Mouse (Mus musculus) kidney, embryonic 14.5 days (tissue): ENCODE measurements at regions not wholly inside any gene's neighbourhood (a gene's known extent, or its start where the extent isn't known, plus 50 kb on each side); places are given as distances from the start of the nearest gene placed in this dataset.

Experiments
- ATAC-seq: fragments of 200-750 bp; cut with Nextera tagmentation; 2 replicates; pipeline ENCODE4 v1.8.0; 2017; ENCODE audit warnings: moderate number of reproducible peaks, mild to moderate bottlenecking, moderate TSS enrichment, moderate library complexity; ENCODE audit not compliant: low FRiP score, low TSS enrichment
- H3K27ac ChIP-seq: fragments of 300-500 bp; sonication (generic); 2 replicates; pipeline ENCODE4 v1.5.1; 2014; ENCODE audit warnings: low read depth, mild to moderate bottlenecking, low read length, moderate library complexity, mixed read lengths
- H3K27me3 ChIP-seq: fragments of 300-500 bp; sonication (generic); 2 replicates; pipeline ENCODE4 v1.6.1; 2014; ENCODE audit warnings: mild to moderate bottlenecking, low read length; ENCODE audit not compliant: control insufficient read depth, insufficient read depth
- H3K36me3 ChIP-seq: fragments of 300-500 bp; sonication (generic); 2 replicates; pipeline ENCODE4 v1.6.1; 2014; ENCODE audit warnings: low read length, mixed read lengths; ENCODE audit not compliant: control insufficient read depth, insufficient read depth
- H3K4me1 ChIP-seq: fragments of 300-500 bp; sonication (generic); 2 replicates; pipeline ENCODE4 v1.6.1; 2014; ENCODE audit warnings: low read length, mixed read lengths; ENCODE audit not compliant: control insufficient read depth, insufficient read depth
- H3K4me2 ChIP-seq: fragments of 300-500 bp; sonication (generic); replicated peaks from 2 replicates; pipeline ENCODE4 v1.6.1; 2014; ENCODE audit warnings: low read depth, mild to moderate bottlenecking, low read length
- H3K4me3 ChIP-seq: fragments of 300-500 bp; sonication (generic); 2 replicates; pipeline ENCODE4 v1.5.1; 2014; ENCODE audit warnings: mild to moderate bottlenecking, low read length
- H3K9ac ChIP-seq: fragments of 300-500 bp; sonication (generic); 2 replicates; pipeline ENCODE4 v1.6.1; 2014; ENCODE audit warnings: low read depth, mild to moderate bottlenecking, low read length, moderate library complexity
- H3K9me3 ChIP-seq: fragments of 300-500 bp; sonication (generic); 2 replicates; pipeline ENCODE4 v1.6.1; 2016; ENCODE audit warnings: low read length; ENCODE audit not compliant: control insufficient read depth
- WGBS: fragments of 180-500 bp; shearing (Covaris S2); extraction: QIAGEN DNeasy Blood & Tissue Kit; methylation state at CpG from one replicate; pipeline ENCODE4 v1.1.7; 2014; 5-methylcytosine and 5-hydroxymethylcytosine counted together

DNA sequence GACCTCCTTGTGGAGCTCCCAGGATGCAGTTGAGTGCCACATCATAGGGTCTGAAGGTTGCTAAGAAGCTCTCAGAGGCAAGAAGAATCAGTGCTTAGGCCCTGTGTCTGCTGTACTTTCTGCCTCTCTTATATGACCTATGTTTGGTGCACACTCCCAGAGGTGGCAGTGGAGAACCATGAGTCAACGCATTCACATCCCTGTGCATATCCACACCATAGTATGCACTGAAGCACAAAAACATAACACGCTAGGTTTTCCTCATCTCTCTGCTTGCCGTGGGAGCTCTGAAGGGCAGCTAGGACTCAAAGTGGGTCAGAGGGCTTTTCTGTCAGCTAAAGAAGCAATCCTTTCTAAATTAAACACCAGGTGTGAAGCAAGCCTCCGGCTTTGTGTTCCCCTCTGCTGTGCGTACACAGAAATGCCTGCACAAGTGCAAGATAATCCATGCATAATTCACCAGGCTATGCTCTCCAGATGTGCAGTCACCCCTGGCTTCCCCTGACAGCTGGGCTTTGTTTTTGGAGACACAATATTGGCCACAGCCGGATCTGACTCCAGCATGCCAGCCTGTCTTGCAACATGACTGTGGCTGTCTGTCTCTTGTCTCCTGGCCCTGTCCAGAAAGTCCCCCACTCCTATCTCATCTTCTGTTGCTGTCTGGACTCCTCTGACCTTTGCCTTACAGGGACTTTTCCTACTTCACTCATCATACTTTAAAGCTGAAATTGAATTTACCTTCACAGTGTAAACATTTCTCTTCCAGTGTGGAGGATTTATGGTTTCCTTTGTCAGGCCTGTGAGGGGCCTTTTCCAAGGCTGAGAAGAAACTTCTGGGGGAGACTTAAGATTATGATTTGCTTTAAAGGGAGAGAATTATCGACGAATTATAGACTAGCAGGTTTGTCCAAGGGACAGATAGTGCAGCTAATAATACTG is 405.1 kb upstream of the Mctp2 start:
- H3K27ac ChIP-seq: no peak overlapping the region
- no peak overlapping the region for H3K4me2 ChIP-seq
- H3K4me3 ChIP-seq: no peak overlapping the region
- H3K9me3 ChIP-seq: no peaks in the 10 kb centered on the region
- no peaks in the 10 kb centered on the region for H3K27me3 ChIP-seq
- peak; percentile 68; the same call in 1 of the 2 replicates for ATAC-seq
- H3K36me3 ChIP-seq: no peaks in the 10 kb centered on the region
- peaks cover 12% of the 10 kb centered on the region for H3K4me1 ChIP-seq
- WGBS: 35% methylated on average over 8 of the region's 8 CpGs
- no peak overlapping the region for H3K9ac ChIP-seq

GRCm38 (mm10) chr7:72715401-72715800 is 409.0 kb upstream of the Mctp2 start:
- peaks cover 12% of the 10 kb centered on the region for H3K4me1 ChIP-seq
- no peak overlapping the region for H3K9ac ChIP-seq
- no peaks in the 10 kb centered on the region for H3K27me3 ChIP-seq
- ATAC-seq: no peak
- no peaks in the 10 kb centered on the region for H3K9me3 ChIP-seq
- H3K4me3 ChIP-seq: no peak overlapping the region
- 69% methylated on average over 5 of the region's 5 CpGs for WGBS
- H3K4me2 ChIP-seq: no peak overlapping the region
- H3K27ac ChIP-seq: no peak overlapping the region
- no peaks in the 10 kb centered on the region for H3K36me3 ChIP-seq

DNA sequence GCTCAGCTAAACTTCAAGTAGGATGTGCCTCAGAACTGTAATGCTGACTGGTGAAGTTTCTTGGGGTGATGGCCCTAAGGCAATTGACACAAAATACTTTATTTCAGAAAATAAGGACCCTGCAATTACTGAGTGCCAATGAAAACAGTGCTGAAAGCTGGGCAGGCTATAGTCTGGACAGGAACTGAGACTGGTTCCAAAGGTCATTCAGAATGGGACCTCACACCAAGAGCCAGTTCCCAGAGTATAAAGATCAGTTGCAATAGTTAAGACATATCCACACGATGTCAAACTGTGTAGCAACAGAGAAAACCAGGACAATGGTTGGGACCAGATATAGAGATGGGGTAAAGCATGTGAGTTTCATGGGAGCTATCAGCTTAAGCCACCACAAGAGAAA is 409.6 kb upstream of the Mctp2 start:
- 70% methylated on average over 1 of the region's 1 CpGs for WGBS
- Histone ChIP-seq H3K9me3 (no peaks in the 10 kb centered on the region), H3K27ac (no peak overlapping the region), H3K4me3 (no peak overlapping the region), H3K4me2 (no peak overlapping the region), H3K4me1 (peaks cover 12% of the 10 kb centered on the region), H3K27me3 (no peaks in the 10 kb centered on the region), H3K9ac (no peak overlapping the region), H3K36me3 (no peaks in the 10 kb centered on the region)
- no peak for ATAC-seq

GRCm38 (mm10) chr7:72726214-72726854 is 419.9 kb upstream of the Mctp2 start:
- no peaks in the 10 kb centered on the region for H3K36me3 ChIP-seq
- H3K27me3 ChIP-seq: no peaks in the 10 kb centered on the region
- WGBS: 72% methylated on average over 9 of the region's 9 CpGs
- H3K4me2 ChIP-seq: no peak overlapping the region
- H3K9ac ChIP-seq: no peak overlapping the region
- H3K27ac ChIP-seq: no peak overlapping the region
- H3K9me3 ChIP-seq: no peaks in the 10 kb centered on the region
- no peaks in the 10 kb centered on the region for H3K4me1 ChIP-seq
- H3K4me3 ChIP-seq: no peak overlapping the region
- ATAC-seq: no peak

GRCm38 (mm10) chr7:72737792-72738191 is 431.4 kb upstream of the Mctp2 start:
- Histone ChIP-seq H3K4me2 (no peak overlapping the region), H3K9me3 (no peaks in the 10 kb centered on the region), H3K4me1 (0 out of 2 replicates have a peak, but pooled peaks cover 4% of the 10 kb centered on the region), H3K27me3 (no peaks in the 10 kb centered on the region), H3K27ac (no peak overlapping the region), H3K36me3 (no peaks in the 10 kb centered on the region), H3K4me3 (no peak overlapping the region), H3K9ac (no peak overlapping the region)
- ATAC-seq: no peak
- WGBS: 69% methylated on average over 8 of the region's 8 CpGs

DNA sequence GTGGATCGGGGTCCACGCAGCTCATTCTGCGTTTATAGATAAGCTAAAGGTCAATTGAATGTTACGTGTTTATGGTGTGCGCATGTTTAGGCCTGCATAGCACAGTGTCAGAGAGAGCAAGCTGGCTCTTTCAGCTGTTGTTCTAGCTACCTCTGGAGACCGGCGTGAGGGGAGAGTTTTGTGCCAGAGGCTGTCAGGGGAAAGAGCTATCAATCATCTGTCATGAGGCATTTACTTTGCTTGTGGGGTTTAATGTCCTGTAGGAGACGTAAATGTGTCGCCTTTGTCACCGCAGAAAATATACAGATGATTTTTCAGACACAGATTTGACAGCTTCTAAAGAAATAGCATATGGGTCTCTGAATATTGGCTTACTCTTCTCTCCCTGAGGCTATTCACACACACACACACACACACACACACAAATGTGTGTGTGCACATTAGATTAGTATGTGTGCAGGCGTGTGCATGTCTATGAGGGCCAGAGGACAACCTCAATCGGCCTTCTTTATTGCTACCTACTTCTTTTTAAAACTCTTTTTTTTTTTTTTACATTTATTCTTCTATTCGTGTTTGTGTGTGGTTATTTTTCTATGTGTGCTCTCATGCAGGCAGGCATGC is 432.0 kb upstream of the Mctp2 start:
- Histone ChIP-seq H3K9me3 (no peaks in the 10 kb centered on the region), H3K36me3 (no peaks in the 10 kb centered on the region), H3K27ac (no peak overlapping the region), H3K9ac (no peak overlapping the region), H3K4me3 (no peak overlapping the region), H3K4me2 (no peak overlapping the region), H3K27me3 (no peaks in the 10 kb centered on the region), H3K4me1 (0 out of 2 replicates have a peak, but pooled peaks cover 4% of the 10 kb centered on the region)
- peak; percentile 46; the same call in 1 of the 2 replicates for ATAC-seq
- 44% methylated on average over 13 of the region's 13 CpGs for WGBS

- no peak overlapping the region for H3K4me3 ChIP-seq
- H3K27ac ChIP-seq: no peak overlapping the region
- H3K9ac ChIP-seq: no peak overlapping the region
- no peak overlapping the region for H3K4me2 ChIP-seq
- H3K36me3 ChIP-seq: no peaks in the 10 kb centered on the region
- ATAC-seq: no peak
- H3K9me3 ChIP-seq: no peaks in the 10 kb centered on the region
- H3K27me3 ChIP-seq: no peaks in the 10 kb centered on the region
- 85% methylated on average over 2 of the region's 2 CpGs for WGBS
- 0 out of 2 replicates have a peak, but pooled peaks cover 4% of the 10 kb centered on the region for H3K4me1 ChIP-seq
Observed at GRCm38 (mm10) chr7:72742376-72742775, 436.0 kb upstream of the Mctp2 start.

- ATAC-seq: peak; percentile 93
Observed at GRCm38 (mm10) chr7:72751501-72751917, 445.1 kb upstream of the Mctp2 start.

More at GRCm38 (mm10) chr7:72751501-72751917, 445.1 kb upstream of the Mctp2 start:
- Histone ChIP-seq H3K4me2 (no peak overlapping the region), H3K4me1 (0 out of 2 replicates have a peak, but pooled peaks cover 3% of the 10 kb centered on the region), H3K27me3 (no peaks in the 10 kb centered on the region), H3K9me3 (no peaks in the 10 kb centered on the region), H3K36me3 (no peaks in the 10 kb centered on the region), H3K4me3 (no peak overlapping the region), H3K27ac (no peak overlapping the region), H3K9ac (no peak overlapping the region)
- 7% methylated on average over 10 of the region's 10 CpGs for WGBS
